Mouse (Mus musculus): ENCODE data around the gene Brd4. TPM values are rescaled to one million over a fixed set of nuclear protein-coding genes. Genes with fewer than 3 reads are reported as not detected.
A peak's percentile ranks its signal among the peaks of the same experiment; 100 is the strongest.

Gene Brd4
- polyA plus RNA-seq, 1 experiment from 2014 or later: 54.7 TPM

- Histone ChIP-seq H3K27me3 (ENCODE audit: control insufficient read depth, insufficient read depth, low read length) (no peaks in the 10 kb centered on the region), H3K4me2 (ENCODE audit: low read length) (peak overlapping the region; percentile 91), H3K9ac (ENCODE audit: low read length) (peak overlapping the region; percentile 65), H3K27ac (replicated peaks in 1 of 2; ENCODE audit: control insufficient read depth in 1 of 2, insufficient read depth in 1 of 2, low read depth in 2 of 2, low read length in 2 of 2) (no peak overlapping the region), H3K36me3 (ENCODE audit: control insufficient read depth, insufficient read depth, low read length) (peaks cover 13% of the 10 kb centered on the region; the same call in 1 of the 2 replicates), H3K4me3 (ENCODE audit: control insufficient read depth in 1 of 2, insufficient read depth in 1 of 2, low read depth in 1 of 2, low read length in 2 of 2) (peak overlapping the region; percentile 48 to 52), H3K4me1 (ENCODE audit: control insufficient read depth in 2 of 2, insufficient read depth in 2 of 2, low read length in 2 of 2) (peaks cover 4 to 26% of the 10 kb centered on the region in 2 experiments; a peak in 3 of 4 replicates), H3K9me3 (ENCODE audit: control insufficient read depth, low read length) (no peaks in the 10 kb centered on the region)
- WGBS: 2% methylated on average over 58 of the region's 58 CpGs
- no peak for ATAC-seq (ENCODE audit: insufficient number of reproducible peaks, insufficient read depth, low FRiP score, low read depth)
Measured at GRCm38 (mm10) chr17:32162112-32162850, 122.2 kb downstream of the Brd4 start.

- Histone ChIP-seq H3K9me3 (ENCODE audit: control insufficient read depth, low read length) (no peaks in the 10 kb centered on the region), H3K36me3 (ENCODE audit: control insufficient read depth, insufficient read depth, low read length) (peaks cover 22% of the 10 kb centered on the region), H3K27me3 (ENCODE audit: control insufficient read depth, insufficient read depth, low read length) (no peaks in the 10 kb centered on the region), H3K27ac (replicated peaks in 1 of 2; ENCODE audit: control insufficient read depth in 1 of 2, insufficient read depth in 1 of 2, low read depth in 2 of 2, low read length in 2 of 2) (no peak overlapping the region), H3K4me2 (ENCODE audit: low read length) (no peak overlapping the region), H3K4me1 (ENCODE audit: control insufficient read depth in 2 of 2, insufficient read depth in 2 of 2, low read length in 2 of 2) (peaks cover 2 to 23% of the 10 kb centered on the region in 2 experiments; a peak in 3 of 4 replicates), H3K9ac (ENCODE audit: low read length) (no peak overlapping the region), H3K4me3 (ENCODE audit: control insufficient read depth in 1 of 2, insufficient read depth in 1 of 2, low read depth in 1 of 2, low read length in 2 of 2) (no peak overlapping the region)
- WGBS: 75% methylated on average over 4 of the region's 4 CpGs
- ATAC-seq (ENCODE audit: insufficient number of reproducible peaks, insufficient read depth, low FRiP score, low read depth): no peak
Measured at GRCm38 (mm10) chr17:32160882-32161281, 123.6 kb downstream of the Brd4 start.

DNA sequence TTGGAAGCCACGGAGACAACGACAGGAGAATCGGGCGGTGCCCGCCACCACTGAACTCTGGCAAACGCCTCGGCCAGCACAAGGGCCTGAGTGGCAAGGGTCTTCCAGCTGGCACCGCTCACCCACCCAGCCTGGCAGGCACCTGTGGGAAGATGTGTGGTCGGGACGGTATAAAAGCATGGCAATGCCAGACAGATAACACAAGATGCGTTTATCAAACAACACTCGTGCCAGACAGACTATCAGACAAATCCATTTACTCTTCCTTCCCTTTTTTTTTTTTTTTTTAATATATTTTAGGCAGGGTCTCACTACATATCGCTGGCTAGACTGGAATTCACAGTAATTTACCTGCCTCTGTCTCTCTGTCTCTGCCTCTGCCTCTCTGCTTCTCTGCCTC, 125.7 kb downstream of the Brd4 start:
- Histone ChIP-seq H3K9ac (ENCODE audit: low read length) (no peak overlapping the region), H3K36me3 (ENCODE audit: control insufficient read depth, insufficient read depth, low read length) (peaks cover 37% of the 10 kb centered on the region), H3K27ac (replicated peaks in 1 of 2; ENCODE audit: control insufficient read depth in 1 of 2, insufficient read depth in 1 of 2, low read depth in 2 of 2, low read length in 2 of 2) (no peak overlapping the region), H3K27me3 (ENCODE audit: control insufficient read depth, insufficient read depth, low read length) (no peaks in the 10 kb centered on the region), H3K4me3 (ENCODE audit: control insufficient read depth in 1 of 2, insufficient read depth in 1 of 2, low read depth in 1 of 2, low read length in 2 of 2) (no peak overlapping the region), H3K4me1 (ENCODE audit: control insufficient read depth in 2 of 2, insufficient read depth in 2 of 2, low read length in 2 of 2) (peaks cover 2 to 6% of the 10 kb centered on the region in 2 experiments; a peak in 2 of 4 replicates), H3K9me3 (ENCODE audit: control insufficient read depth, low read length) (no peaks in the 10 kb centered on the region), H3K4me2 (ENCODE audit: low read length) (no peak overlapping the region)
- ATAC-seq (ENCODE audit: insufficient number of reproducible peaks, insufficient read depth, low FRiP score, low read depth): no peak
- 85% methylated on average over 13 of the region's 13 CpGs for WGBS

- WGBS: 88% methylated on average over 8 of the region's 8 CpGs
- H3K9me3 ChIP-seq (ENCODE audit: control insufficient read depth, low read length): no peaks in the 10 kb centered on the region
- H3K4me3 ChIP-seq (ENCODE audit: control insufficient read depth in 1 of 2, insufficient read depth in 1 of 2, low read depth in 1 of 2, low read length in 2 of 2): no peak overlapping the region
- no peak overlapping the region for H3K27ac ChIP-seq (replicated peaks in 1 of 2; ENCODE audit: control insufficient read depth in 1 of 2, insufficient read depth in 1 of 2, low read depth in 2 of 2, low read length in 2 of 2)
- no peak for ATAC-seq (ENCODE audit: insufficient number of reproducible peaks, insufficient read depth, low FRiP score, low read depth)
- peaks cover 70% of the 10 kb centered on the region for H3K36me3 ChIP-seq (ENCODE audit: control insufficient read depth, insufficient read depth, low read length)
- H3K9ac ChIP-seq (ENCODE audit: low read length): no peak overlapping the region
- peaks cover 5% of the 10 kb centered on the region in 2 experiments; a peak in 2 of 4 replicates for H3K4me1 ChIP-seq (ENCODE audit: control insufficient read depth in 2 of 2, insufficient read depth in 2 of 2, low read length in 2 of 2)
- H3K27me3 ChIP-seq (ENCODE audit: control insufficient read depth, insufficient read depth, low read length): no peaks in the 10 kb centered on the region
- no peak overlapping the region for H3K4me2 ChIP-seq (ENCODE audit: low read length)
Measured at GRCm38 (mm10) chr17:32146718-32147117, 137.8 kb downstream of the Brd4 start.

Other genes starting within 250 kb of the Brd4 start
- 23.2 and 24.1 TPM in 2 replicates for gene Rrp1b, start 248.6 kb downstream of the Brd4 start, polyA plus RNA-seq (2014; fragmentation: Nextera tagmentation; extraction: Ambion mirVana)
- gene Hsf2bp, start 248.4 kb downstream of the Brd4 start, polyA plus RNA-seq (2014; fragmentation: Nextera tagmentation; extraction: Ambion mirVana): 0.11 and 0.49 TPM in 2 replicates
- gene Notch3, start 117.9 kb downstream of the Brd4 start, polyA plus RNA-seq (2014; fragmentation: Nextera tagmentation; extraction: Ambion mirVana): 5.1 and 6.6 TPM in 2 replicates
- gene Ephx3, start 95.2 kb downstream of the Brd4 start, polyA plus RNA-seq (2014; fragmentation: Nextera tagmentation; extraction: Ambion mirVana): 0.30 and 0.32 TPM in 2 replicates
- 33.0 and 34.9 TPM in 2 replicates for gene Akap8, start 36.5 kb upstream of the Brd4 start, polyA plus RNA-seq (2014; fragmentation: Nextera tagmentation; extraction: Ambion mirVana)
- gene Akap8l, start 65.9 kb upstream of the Brd4 start, polyA plus RNA-seq (2014; fragmentation: Nextera tagmentation; extraction: Ambion mirVana): 83.5 and 84.1 TPM in 2 replicates
- 18.2 and 19.5 TPM in 2 replicates for gene Wiz, start 104.7 kb upstream of the Brd4 start, polyA plus RNA-seq (2014; fragmentation: Nextera tagmentation; extraction: Ambion mirVana)
- 0.67 and 0.76 TPM in 2 replicates for gene Rasal3, start 118.9 kb upstream of the Brd4 start, polyA plus RNA-seq (2014; fragmentation: Nextera tagmentation; extraction: Ambion mirVana)
- not detected in 2 replicates for gene Pglyrp2, start 139.4 kb upstream of the Brd4 start, polyA plus RNA-seq (2014; fragmentation: Nextera tagmentation; extraction: Ambion mirVana)
- 0.42 and 0.74 TPM in 2 replicates for gene Cyp4f39, start 168.0 kb upstream of the Brd4 start, polyA plus RNA-seq (2014; fragmentation: Nextera tagmentation; extraction: Ambion mirVana)
- 8.3 and 8.6 TPM in 2 replicates for gene Cyp4f17, start 221.3 kb upstream of the Brd4 start, polyA plus RNA-seq (2014; fragmentation: Nextera tagmentation; extraction: Ambion mirVana)